Mouse (Mus musculus) intestine, postnatal 0 days (tissue): Measurements from ENCODE around the gene Eloa. TPM values are rescaled to one million over a fixed set of nuclear protein-coding genes. Genes with fewer than 3 reads are reported as not detected.

ENCODE experiments used
- ATAC-seq: fragments of 200-750 bp; cut with Nextera tagmentation; 2 replicates; pipeline ENCODE4 v1.8.0; 2017; ENCODE audit warnings: mild to moderate bottlenecking, moderate TSS enrichment, moderate library complexity
- H3K27ac ChIP-seq: fragments of 300-500 bp; sonication (generic); 2 replicates; pipeline ENCODE4 v1.5.1; 2014; ENCODE audit warnings: mild to moderate bottlenecking, low read depth, low read length, moderate library complexity
- H3K27me3 ChIP-seq: fragments of 300-500 bp; sonication (generic); replicated peaks from 2 replicates; pipeline ENCODE4 v1.6.1; 2014; ENCODE audit warnings: low read length, mixed read lengths; ENCODE audit not compliant: control insufficient read depth, insufficient read depth
- H3K36me3 ChIP-seq: fragments of 300-500 bp; sonication (generic); 2 replicates; pipeline ENCODE4 v1.6.1; 2014; ENCODE audit warnings: mild to moderate bottlenecking, moderate library complexity; ENCODE audit not compliant: control insufficient read depth, insufficient read depth
- H3K4me1 ChIP-seq: fragments of 300-500 bp; sonication (generic); replicated peaks from 2 replicates; pipeline ENCODE4 v1.6.1; 2014; ENCODE audit warnings: antibody characterized with exemption, low read length, mixed read lengths; ENCODE audit not compliant: control insufficient read depth, insufficient read depth
- H3K4me2 ChIP-seq: fragments of 300-500 bp; sonication (generic); replicated peaks from 2 replicates; pipeline ENCODE4 v1.6.1; 2014; ENCODE audit warnings: low read depth, mild to moderate bottlenecking, moderate library complexity
- H3K4me3 ChIP-seq: fragments of 300-500 bp; sonication (generic); 2 replicates; pipeline ENCODE4 v1.5.1; 2014; ENCODE audit warnings: low read depth, low read length
- H3K9ac ChIP-seq: fragments of 300-500 bp; sonication (generic); 2 replicates; pipeline ENCODE4 v1.6.1; 2014; ENCODE audit warnings: mild to moderate bottlenecking, low read depth, low read length
- H3K9me3 ChIP-seq: fragments of 300-500 bp; sonication (generic); 2 replicates; pipeline ENCODE4 v1.6.1; 2016; ENCODE audit warnings: mixed run types; ENCODE audit not compliant: control insufficient read depth
- CTCF ChIP-seq: sonication (generic); IDR thresholded peaks from 2 replicates; pipeline ENCODE4 v1.5.1; 2016; ENCODE audit warnings: low read depth, mild to moderate bottlenecking, control low read depth, antibody characterized with exemption, moderate library complexity
- WGBS: fragments of 180-500 bp; shearing (Covaris S2); extraction: QIAGEN DNeasy Blood & Tissue Kit; methylation state at CpG from one replicate; pipeline ENCODE4 v1.1.7; 2014; 5-methylcytosine and 5-hydroxymethylcytosine counted together
- polyA plus RNA-seq: library from polyadenylated mRNA; unstranded; fragments of >200 nt; fragmentation: Nextera tagmentation; extraction: Ambion mirVana; gene quantifications from 2 replicates; pipeline ENCODE4 v1.2.1, GENCODE M21; 2015

Gene Eloa
- polyA plus RNA-seq, 1 experiment from 2014 or later: 17.1 TPM

DNA sequence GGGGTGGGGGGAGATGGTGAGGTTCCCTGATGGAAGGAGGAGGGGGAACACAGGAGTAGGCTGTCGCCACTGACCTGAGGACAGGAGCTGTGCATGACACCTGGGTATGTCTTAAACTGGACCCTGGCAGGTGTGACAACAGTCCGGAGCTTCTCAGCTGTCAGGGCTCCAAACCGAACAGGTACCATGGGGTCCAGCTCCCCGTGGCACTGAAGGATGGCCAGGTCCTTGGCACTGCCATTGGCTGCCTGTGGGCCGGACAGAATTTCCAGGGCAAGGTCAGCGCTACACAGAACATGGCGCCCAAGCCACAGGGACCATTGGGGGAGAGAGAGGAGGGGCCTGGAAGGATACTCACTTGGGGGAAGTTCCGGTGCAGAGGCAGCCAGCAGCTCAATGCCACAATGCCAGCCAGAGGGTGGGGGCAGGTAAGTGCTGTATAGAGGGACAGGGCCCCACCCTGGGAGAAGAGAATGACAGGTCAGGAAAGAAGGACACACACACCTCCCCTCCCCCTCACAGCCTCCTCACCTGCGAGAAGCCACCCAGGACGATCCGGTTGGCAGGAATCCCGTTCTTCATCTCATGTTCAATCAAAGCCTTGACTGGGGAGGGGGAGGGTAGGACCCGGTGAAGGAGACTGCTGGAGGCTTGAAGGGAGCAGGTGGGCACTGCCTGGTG is 52.4 kb downstream of the Eloa start:
- H3K27ac ChIP-seq: no peak overlapping the region
- no peak overlapping the region for H3K4me2 ChIP-seq
- no peak for TF ChIP-seq CTCF
- WGBS: 88% methylated on average over 13 of the region's 13 CpGs
- H3K27me3 ChIP-seq: no peaks in the 10 kb centered on the region
- no peak overlapping the region for H3K9ac ChIP-seq
- no peak overlapping the region for H3K4me3 ChIP-seq
- H3K36me3 ChIP-seq: peaks cover 46% of the 10 kb centered on the region
- ATAC-seq: no peak
- H3K4me1 ChIP-seq: peaks cover 10% of the 10 kb centered on the region
- H3K9me3 ChIP-seq: no peaks in the 10 kb centered on the region

DNA sequence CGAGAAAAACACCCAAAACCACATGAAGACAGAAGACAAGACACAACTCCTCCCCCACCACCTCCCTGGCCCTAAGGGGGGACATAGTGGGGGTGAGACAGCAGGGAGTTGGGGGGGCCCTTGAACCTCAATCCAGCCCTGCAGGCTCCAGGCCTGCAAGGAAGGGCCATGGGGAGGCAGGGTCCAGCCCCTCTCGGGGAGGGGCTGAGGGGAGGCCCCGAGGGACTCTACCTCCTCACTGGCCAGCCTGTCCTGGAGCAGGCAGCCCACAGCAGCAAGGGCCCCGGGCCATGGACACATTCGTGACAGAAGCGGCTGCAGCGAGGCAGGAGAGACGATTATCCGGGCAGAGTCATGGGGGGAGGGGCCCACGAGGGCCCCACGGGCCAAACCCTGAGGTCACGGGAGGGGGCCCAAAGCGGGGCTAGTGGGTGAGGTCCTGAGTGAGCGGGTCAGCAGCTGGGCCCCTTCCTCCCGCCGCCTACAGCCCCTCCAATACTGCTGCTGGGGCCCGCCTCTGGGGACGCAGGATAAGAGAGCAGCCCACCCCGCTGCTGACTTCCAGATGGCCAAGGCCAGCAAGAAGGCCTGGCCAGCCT is 53.2 kb downstream of the Eloa start:
- Histone ChIP-seq H3K9ac (no peak overlapping the region), H3K9me3 (no peaks in the 10 kb centered on the region), H3K27ac (no peak overlapping the region), H3K4me2 (no peak overlapping the region), H3K4me3 (no peak overlapping the region), H3K36me3 (peaks cover 46% of the 10 kb centered on the region), H3K27me3 (no peaks in the 10 kb centered on the region), H3K4me1 (peaks cover 10% of the 10 kb centered on the region)
- no peak for TF ChIP-seq CTCF
- no peak for ATAC-seq
- WGBS: 75% methylated on average over 18 of the region's 19 CpGs

DNA sequence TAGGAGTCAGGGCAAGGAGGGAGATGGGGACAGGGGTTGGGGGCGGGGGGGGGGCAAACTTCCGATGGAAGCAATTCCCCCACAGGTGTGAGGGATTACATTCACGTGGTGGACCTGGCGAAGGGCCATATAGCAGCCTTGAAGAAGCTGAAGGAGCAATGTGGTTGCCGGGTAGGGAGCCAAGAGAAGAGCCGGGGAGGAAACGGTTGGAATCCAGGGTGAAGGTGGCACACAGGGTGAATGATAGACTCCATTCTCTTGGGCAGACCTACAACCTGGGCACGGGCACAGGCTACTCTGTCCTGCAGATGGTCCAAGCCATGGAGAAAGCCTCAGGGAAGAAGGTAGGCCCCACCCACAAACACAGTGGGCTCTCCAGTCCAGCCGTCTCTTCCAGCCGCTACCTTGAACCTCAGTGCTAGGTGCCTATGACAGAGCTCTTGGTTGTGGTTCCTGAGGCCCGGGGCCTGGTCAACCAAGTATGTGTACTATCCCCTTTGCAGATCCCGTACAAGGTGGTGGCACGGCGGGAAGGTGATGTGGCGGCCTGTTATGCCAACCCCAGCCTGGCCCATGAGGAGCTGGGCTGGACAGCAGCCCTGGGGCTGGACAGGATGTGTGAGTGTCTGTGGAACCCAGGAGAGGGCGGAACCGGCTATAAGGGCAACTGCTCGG is 54.3 kb downstream of the Eloa start:
- Histone ChIP-seq H3K9me3 (no peaks in the 10 kb centered on the region), H3K36me3 (peaks cover 46% of the 10 kb centered on the region), H3K9ac (no peak overlapping the region), H3K27me3 (no peaks in the 10 kb centered on the region), H3K4me1 (peaks cover 5% of the 10 kb centered on the region; the same call in 1 of the 2 replicates), H3K4me3 (no peak overlapping the region), H3K4me2 (no peak overlapping the region), H3K27ac (no peak overlapping the region)
- no peak for ATAC-seq
- 85% methylated on average over 18 of the region's 18 CpGs for WGBS
- no peak for TF ChIP-seq CTCF

DNA sequence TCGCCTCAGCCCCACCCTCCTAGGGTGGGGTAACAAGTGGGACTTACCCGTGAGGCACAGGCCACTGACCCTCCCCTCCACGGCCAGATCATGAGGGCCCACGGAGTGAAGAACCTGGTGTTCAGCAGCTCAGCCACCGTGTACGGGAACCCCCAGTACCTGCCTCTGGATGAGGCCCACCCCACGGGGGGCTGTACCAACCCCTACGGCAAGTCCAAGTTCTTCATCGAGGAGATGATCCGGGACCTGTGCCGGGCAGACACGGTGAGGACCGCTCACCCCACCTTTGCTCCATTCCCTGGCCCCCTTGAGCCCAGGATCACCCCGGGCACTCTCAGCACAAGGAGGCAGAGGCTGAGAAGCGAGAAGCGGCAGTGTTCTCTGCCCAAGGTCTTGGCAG is 55.3 kb downstream of the Eloa start:
- no peaks in the 10 kb centered on the region for H3K9me3 ChIP-seq
- ATAC-seq: no peak
- H3K36me3 ChIP-seq: peaks cover 55% of the 10 kb centered on the region
- H3K4me3 ChIP-seq: no peak overlapping the region
- no peaks in the 10 kb centered on the region for H3K4me1 ChIP-seq
- H3K27me3 ChIP-seq: no peaks in the 10 kb centered on the region
- no peak for TF ChIP-seq CTCF
- WGBS: 89% methylated on average over 16 of the region's 16 CpGs
- H3K9ac ChIP-seq: no peak overlapping the region
- no peak overlapping the region for H3K27ac ChIP-seq
- H3K4me2 ChIP-seq: no peak overlapping the region

DNA sequence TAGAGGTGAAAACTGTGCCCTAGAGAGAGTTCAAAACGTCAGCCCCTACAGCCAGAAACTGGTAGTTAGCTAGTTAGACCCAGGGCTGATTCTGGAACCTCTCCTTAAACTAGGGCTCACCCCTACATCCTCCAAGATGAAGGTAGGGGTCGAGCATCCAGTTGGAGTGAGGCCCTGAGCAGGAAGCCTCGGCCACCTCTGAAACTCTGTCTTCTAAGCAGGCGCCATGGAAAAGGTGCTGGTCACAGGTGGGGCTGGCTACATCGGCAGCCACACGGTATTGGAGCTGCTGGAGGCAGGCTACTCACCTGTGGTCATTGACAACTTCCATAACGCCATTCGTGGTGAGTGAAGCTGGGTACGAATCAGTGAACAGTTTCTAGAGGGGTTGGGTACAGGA is 56.5 kb downstream of the Eloa start:
- Histone ChIP-seq H3K27me3 (no peaks in the 10 kb centered on the region), H3K9me3 (no peaks in the 10 kb centered on the region), H3K4me1 (no peaks in the 10 kb centered on the region), H3K27ac (peak overlapping the region; percentile 89), H3K4me2 (peak overlapping the region; percentile 97), H3K4me3 (no peak overlapping the region), H3K9ac (peak overlapping the region; percentile 31; the same call in 1 of the 2 replicates), H3K36me3 (peaks cover 57% of the 10 kb centered on the region)
- no peak for TF ChIP-seq CTCF
- ATAC-seq: no peak
- WGBS: 73% methylated on average over 9 of the region's 9 CpGs

DNA sequence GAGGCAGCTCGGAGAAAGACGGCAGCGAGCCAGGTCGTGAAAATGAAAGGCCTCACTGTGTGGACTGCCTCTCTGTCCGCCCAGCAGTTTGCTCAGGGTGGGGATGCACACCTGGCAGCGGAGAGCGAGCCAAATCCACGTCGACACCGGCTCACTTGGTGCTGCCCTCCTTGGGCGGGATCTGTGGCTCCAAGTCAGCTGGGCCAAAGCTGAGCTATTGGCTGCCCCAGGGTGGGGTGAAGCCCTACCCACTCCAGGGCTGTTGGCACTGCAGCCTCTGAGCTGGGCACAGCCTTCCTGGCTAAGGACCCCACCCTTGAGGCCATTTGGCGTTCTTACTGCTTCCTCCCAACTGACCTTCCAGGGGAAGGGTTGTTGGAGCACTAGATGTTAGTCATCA is 57.1 kb downstream of the Eloa start:
- H3K27ac ChIP-seq: peak overlapping the region; percentile 89
- peak overlapping the region; percentile 70 for H3K4me3 ChIP-seq
- WGBS: 2% methylated on average over 12 of the region's 12 CpGs
- H3K36me3 ChIP-seq: peaks cover 57% of the 10 kb centered on the region
- no peaks in the 10 kb centered on the region for H3K4me1 ChIP-seq
- H3K9ac ChIP-seq: peak overlapping the region; percentile 78
- no peaks in the 10 kb centered on the region for H3K9me3 ChIP-seq
- peak; percentile 67 for ATAC-seq
- peak overlapping the region; percentile 97 for H3K4me2 ChIP-seq
- no peaks in the 10 kb centered on the region for H3K27me3 ChIP-seq
- TF ChIP-seq CTCF: peak; percentile 32
